In genomic region chr15:101845971-101846403, GRCm38 (mm10) we compare ENCODE assay signal across 9 mouse cellular contexts. TPM values are rescaled to one million over a fixed set of nuclear protein-coding genes. Genes with fewer than 3 reads are reported as not detected.
DNase-seq lines count a peak whose midpoint lies in the region; ATAC-seq and TF ChIP-seq lines count a peak whose summit lies in the region.
"Had no signal": no experiment of that assay in that cellular context is flagged by ENCODE, and none has a peak within 500 bp of the region (broad histone marks: within the 10 kb centered on the region; RNA-seq: fewer than 3 reads in every experiment).

No protein-coding gene starts in this region.

- DNase-seq in adrenal gland, postnatal 14 days, result peak; percentile 74
- DNase-seq in left cerebral cortex, postnatal 14 days (ENCODE audit: low spot score in 2 of 2), result peak; percentile 40 to 60
- peak; percentile 44 to 48 for DNase-seq in lung, postnatal 4 days
- DNase-seq in right cerebral cortex, postnatal 10 days (ENCODE audit: low spot score in 2 of 2), result peak; percentile 67 to 69
- no peak for DNase-seq in gastrocnemius, postnatal 25 days

- intact Hi-C loops in left cerebral cortex, postnatal 14 days (cut with DNase I), result no loop called here

- H3K9me3 ChIP-seq in E14TG2a.4 (ENCODE audit: low read length), result no peaks in the 10 kb centered on the region
- no peaks in the 10 kb centered on the region for H3K9me3 ChIP-seq in forebrain, embryonic 12.5 days

- no peaks in the 10 kb centered on the region for H3K36me3 ChIP-seq in E14TG2a.4 (ENCODE audit: insufficient read depth, low read length)
- no peaks in the 10 kb centered on the region for H3K36me3 ChIP-seq in forebrain, embryonic 12.5 days (replicated peaks)

- H3K4me1 ChIP-seq in E14TG2a.4 (replicated peaks; ENCODE audit: low read depth, low read length), result peaks cover 13% of the 10 kb centered on the region
- peaks cover 5% of the 10 kb centered on the region; the same call in 1 of the 2 replicates for H3K4me1 ChIP-seq in forebrain, embryonic 12.5 days

- H3K4me3 ChIP-seq in E14TG2a.4 (replicated peaks; ENCODE audit: low read length), result peak overlapping the region; percentile 72
- peak overlapping the region; percentile 54 for H3K4me3 ChIP-seq in forebrain, embryonic 12.5 days (replicated peaks)

- H3K27ac ChIP-seq in forebrain, embryonic 12.5 days, result peak overlapping the region; percentile 63

- ATAC-seq in forebrain, embryonic 12.5 days (ENCODE audit: low FRiP score), result peak; percentile 81
- ATAC-seq in inflammation-experienced regulatory T-cells, adult 6 months, result peak; percentile 58

- peaks cover 80% of the 10 kb centered on the region for H3K27me3 ChIP-seq in E14TG2a.4 (ENCODE audit: insufficient read depth, low read length)
- H3K27me3 ChIP-seq in forebrain, embryonic 12.5 days, result peaks cover 13% of the 10 kb centered on the region

- peak overlapping the region; percentile 71 for H3K4me2 ChIP-seq in forebrain, embryonic 12.5 days

- TF ChIP-seq CTCF in E14TG2a.4 (conservative IDR thresholded peaks at IDR 0.05; ENCODE audit: low read length), result no peak

- under 1% methylated on average over 24 of the region's 37 CpGs for WGBS in forebrain, embryonic 12.5 days

- H3K9ac ChIP-seq in forebrain, embryonic 12.5 days, result peak overlapping the region; percentile 70

RNA-seq across cellular contexts. Expression of gene Krt1, which starts 4.6 kb away (rescaled TPM):
- total RNA-seq in adrenal gland, postnatal 14 days (2021), result 0.23 and 0.44 TPM in 2 replicates
- polyA plus RNA-seq in forebrain, embryonic 12.5 days (2016; fragmentation: Nextera tagmentation; extraction: Ambion mirVana), result 4.0 and 4.5 TPM in 2 replicates
- not detected for polyA plus RNA-seq in inflammation-experienced regulatory T-cells, adult 6 months (2017; shearing (Covaris generic))
- total RNA-seq in left cerebral cortex, postnatal 14 days (2021), result 1 to 10 TPM; 3.3 TPM
- not detected for total RNA-seq in gastrocnemius, postnatal 25 days (2021)

RNA-seq across cellular contexts. Expression of gene Krt77, which starts 23.5 kb away (rescaled TPM):
- total RNA-seq in adrenal gland, postnatal 14 days (2021), result not detected in 2 replicates
- not detected in 2 replicates for polyA plus RNA-seq in forebrain, embryonic 12.5 days (2016; fragmentation: Nextera tagmentation; extraction: Ambion mirVana)
- not detected for polyA plus RNA-seq in inflammation-experienced regulatory T-cells, adult 6 months (2017; shearing (Covaris generic))
- total RNA-seq in left cerebral cortex, postnatal 14 days (2021), result 10 to 100 TPM; 10.9 to 14.7 TPM
- total RNA-seq in gastrocnemius, postnatal 25 days (2021), result not detected

RNA-seq across cellular contexts. Expression of gene Krt2, which starts 28.0 kb away (rescaled TPM):
- not detected in 2 replicates for total RNA-seq in adrenal gland, postnatal 14 days (2021)
- not detected in 2 replicates for polyA plus RNA-seq in forebrain, embryonic 12.5 days (2016; fragmentation: Nextera tagmentation; extraction: Ambion mirVana)
- not detected for polyA plus RNA-seq in inflammation-experienced regulatory T-cells, adult 6 months (2017; shearing (Covaris generic))
- total RNA-seq in left cerebral cortex, postnatal 14 days (2021), result under 1 TPM in 1 of 2 experiments, not detected in 1; 0.61 TPM
- total RNA-seq in gastrocnemius, postnatal 25 days (2021), result not detected

RNA-seq across cellular contexts. Expression of gene Krt73, which starts 43.8 kb away (rescaled TPM):
- not detected in 2 replicates for total RNA-seq in adrenal gland, postnatal 14 days (2021)
- 0.19 and 0.41 TPM in 2 replicates for polyA plus RNA-seq in forebrain, embryonic 12.5 days (2016; fragmentation: Nextera tagmentation; extraction: Ambion mirVana)
- polyA plus RNA-seq in inflammation-experienced regulatory T-cells, adult 6 months (2017; shearing (Covaris generic)), result not detected
- total RNA-seq in left cerebral cortex, postnatal 14 days (2021), result 1 to 10 TPM; 1.1 to 2.6 TPM
- total RNA-seq in gastrocnemius, postnatal 25 days (2021), result not detected

RNA-seq across cellular contexts. Expression of gene Krt76, which starts 46.7 kb away (rescaled TPM):
- not detected in 2 replicates for total RNA-seq in adrenal gland, postnatal 14 days (2021)
- polyA plus RNA-seq in forebrain, embryonic 12.5 days (2016; fragmentation: Nextera tagmentation; extraction: Ambion mirVana), result not detected in 2 replicates
- not detected for polyA plus RNA-seq in inflammation-experienced regulatory T-cells, adult 6 months (2017; shearing (Covaris generic))
- total RNA-seq in left cerebral cortex, postnatal 14 days (2021), result not detected
- total RNA-seq in gastrocnemius, postnatal 25 days (2021), result not detected
- polyA plus RNA-seq: frontal cortex, adult 2 months had no signal

Comparison
In these comparisons a context has a peak if more than half of its experiments do, and no peak if none do; other contexts are left out.
1. RNA of gene Krt77, which starts 23.5 kb away (total RNA-seq): 10.9 to 14.7 TPM in left cerebral cortex, postnatal 14 days; not detected in adrenal gland, postnatal 14 days and not detected in gastrocnemius, postnatal 25 days; every median in the first group is over 10 times any median in the second.